Mouse (Mus musculus): Measurements from ENCODE around the gene Pdgfa.

Gene Pdgfa

GRCm38 (mm10) chr5:138997171-138997788 is at the start of gene Pdgfa:
TSS of gene Pdgfa (minus strand) at chr5:138997370.
- in situ Hi-C loops (cut with MboI, MseI) = no loop called here

- in situ Hi-C loops (cut with MboI, MseI) = no loop called here
Measured at GRCm38 (mm10) chr5:139046636-139047035, 49.5 kb upstream of the Pdgfa start.

GRCm38 (mm10) chr5:139043546-139043945 is 46.4 kb upstream of the Pdgfa start:
- in situ Hi-C loops (cut with MboI, MseI) = no loop called here

GRCm38 (mm10) chr5:139042299-139042698 is 45.1 kb upstream of the Pdgfa start:
- in situ Hi-C loops (cut with MboI, MseI) = no loop called here

GRCm38 (mm10) chr5:139035171-139035570 is 38.0 kb upstream of the Pdgfa start:
- in situ Hi-C loops (cut with MboI, MseI) = no loop called here

GRCm38 (mm10) chr5:139034746-139035145 is 37.6 kb upstream of the Pdgfa start:
- in situ Hi-C loops (cut with MboI, MseI) = no loop called here

- in situ Hi-C loops (cut with MboI, MseI) = no loop called here
Measured at GRCm38 (mm10) chr5:139033406-139034317, 36.5 kb upstream of the Pdgfa start.

GRCm38 (mm10) chr5:139027603-139028002 is 30.4 kb upstream of the Pdgfa start:
- in situ Hi-C loops (cut with MboI, MseI) = no loop called here

GRCm38 (mm10) chr5:139024351-139025105 is 27.4 kb upstream of the Pdgfa start:
- in situ Hi-C loops (cut with MboI, MseI) = no loop called here

- in situ Hi-C loops (cut with MboI, MseI) = no loop called here
Measured at GRCm38 (mm10) chr5:139020595-139020994, 23.4 kb upstream of the Pdgfa start.

- in situ Hi-C loops (cut with MboI, MseI) = no loop called here
Measured at GRCm38 (mm10) chr5:139017371-139018124, 20.4 kb upstream of the Pdgfa start.

GRCm38 (mm10) chr5:139015097-139015496 is 17.9 kb upstream of the Pdgfa start:
- in situ Hi-C loops (cut with MboI, MseI) = no loop called here

- in situ Hi-C loops (cut with MboI, MseI) = no loop called here
Measured at GRCm38 (mm10) chr5:139010649-139011048, 13.5 kb upstream of the Pdgfa start.

GRCm38 (mm10) chr5:139007141-139007775 is 10.1 kb upstream of the Pdgfa start:
- in situ Hi-C loops (cut with MboI, MseI) = no loop called here

GRCm38 (mm10) chr5:139004588-139004987 is 7.4 kb upstream of the Pdgfa start:
- in situ Hi-C loops (cut with MboI, MseI) = no loop called here

GRCm38 (mm10) chr5:138999716-139000115 is 2.5 kb upstream of the Pdgfa start:
- in situ Hi-C loops (cut with MboI, MseI) = no loop called here

- in situ Hi-C loops (cut with MboI, MseI) = no loop called here
Measured at GRCm38 (mm10) chr5:138997936-138998580, 888 bp upstream of the Pdgfa start.

- in situ Hi-C loops (cut with MboI, MseI) = no loop called here
Measured at GRCm38 (mm10) chr5:138996322-138997073, 672 bp downstream of the Pdgfa start.

- in situ Hi-C loops (cut with MboI, MseI) = no loop called here
Measured at GRCm38 (mm10) chr5:138995721-138996311, 1.4 kb downstream of the Pdgfa start.
